Mouse (Mus musculus) MEL (cell line): ENCODE data around the gene Prdm1. TPM values are rescaled to one million over a fixed set of nuclear protein-coding genes. Genes with fewer than 3 reads are reported as not detected.

Experiments
- DNase-seq: peaks from one replicate; pipeline ENCODE4 v3.0.0; 2011; ENCODE audit warnings: low read depth, low spot score
- H3K27ac ChIP-seq: 2 replicates; pipeline ENCODE4 v1.5.1; 2012; ENCODE audit warnings: low read depth, mild to moderate bottlenecking, control low read depth, low read length, moderate library complexity; ENCODE audit not compliant: control insufficient read depth
- H3K27me3 ChIP-seq, 2 experiments: fragments of 150-350 bp in 1 of 2; sonication (generic) in 1 of 2; 2 replicates each; pipeline ENCODE4 v1.6.1; 2012; ENCODE audit warnings: low read length in 2 of 2, mild to moderate bottlenecking in 2 of 2, improper control_type of control experiment in 1 of 2, moderate library complexity in 1 of 2; ENCODE audit not compliant: insufficient read depth in 2 of 2, control insufficient read depth in 1 of 2
- H3K36me3 ChIP-seq, 2 experiments: 2 replicates each; pipeline ENCODE4 v1.6.1; 2012 to 2014; ENCODE audit warnings: low read length in 2 of 2, improper control_type of control experiment in 1 of 2, inconsistent platforms in 1 of 2, mild to moderate bottlenecking in 1 of 2; ENCODE audit not compliant: insufficient read depth in 2 of 2, control insufficient read depth in 1 of 2
- H3K4me1 ChIP-seq, 2 experiments: fragments of 150-350 bp in 1 of 2; sonication (generic) in 1 of 2; 2 replicates each; pipeline ENCODE4 v1.6.1; 2012; ENCODE audit warnings: low read length in 2 of 2, improper control_type of control experiment in 1 of 2, mild to moderate bottlenecking in 1 of 2; ENCODE audit not compliant: insufficient read depth in 2 of 2, control insufficient read depth in 1 of 2
- H3K4me3 ChIP-seq, 2 experiments: fragments of 150-350 bp in 1 of 2; sonication (generic) in 1 of 2; 2 replicates each; pipeline ENCODE4 v1.5.1; 2012; ENCODE audit warnings: low read depth in 2 of 2, low read length in 2 of 2, mild to moderate bottlenecking in 2 of 2, moderate library complexity in 2 of 2, control low read depth in 1 of 2, improper control_type of control experiment in 1 of 2; ENCODE audit not compliant: control insufficient read depth in 1 of 2, insufficient read depth in 1 of 2
- H3K79me2 ChIP-seq: 2 replicates; pipeline ENCODE4 v1.6.1; 2012; ENCODE audit warnings: mild to moderate bottlenecking, low read length, moderate library complexity; ENCODE audit not compliant: control insufficient read depth, poor library complexity, insufficient read depth
- H3K9ac ChIP-seq: 2 replicates; pipeline ENCODE4 v1.6.1; 2012; ENCODE audit warnings: low read depth, mild to moderate bottlenecking, control low read depth, low read length, moderate library complexity; ENCODE audit not compliant: control insufficient read depth, poor library complexity, severe bottlenecking
- H3K9me3 ChIP-seq: fragments of 150-350 bp; sonication (generic); replicated peaks from 2 replicates; pipeline ENCODE4 v1.6.1; 2012; ENCODE audit warnings: mild to moderate bottlenecking, low read length, improper control_type of control experiment, moderate library complexity; ENCODE audit not compliant: insufficient read depth
- ELF1 ChIP-seq: IDR thresholded peaks from 2 replicates; pipeline ENCODE4 v1.6.1; 2014; ENCODE audit warnings: low read depth, mild to moderate bottlenecking, inconsistent platforms, low read length, improper control_type of control experiment, moderate library complexity
- EP300 ChIP-seq, 2 experiments: IDR thresholded peaks; 2 replicates each; pipeline ENCODE4 v1.6.1; 2011; ENCODE audit warnings: improper control_type of control experiment in 2 of 2, low read length in 2 of 2, low read depth in 1 of 2, mild to moderate bottlenecking in 1 of 2
- ETS1 ChIP-seq: IDR thresholded peaks from 2 replicates; pipeline ENCODE4 v1.6.1; 2012; ENCODE audit warnings: low read depth, mild to moderate bottlenecking, inconsistent platforms, low read length, improper control_type of control experiment, moderate library complexity
- MAFK ChIP-seq: IDR thresholded peaks from 2 replicates; pipeline ENCODE4 v1.6.1; 2011; ENCODE audit warnings: low read depth, mild to moderate bottlenecking, low read length, improper control_type of control experiment, borderline replicate concordance
- NELFE ChIP-seq: IDR thresholded peaks from 2 replicates; pipeline ENCODE4 v1.6.1; 2011; ENCODE audit warnings: low read depth, low read length, improper control_type of control experiment
- POLR2AphosphoS2 ChIP-seq: IDR thresholded peaks from 2 replicates; pipeline ENCODE4 v1.6.1; 2011; ENCODE audit warnings: low read length, improper control_type of control experiment
- POLR2AphosphoS5 ChIP-seq: IDR thresholded peaks from 2 replicates; pipeline ENCODE4 v1.6.1; 2012; ENCODE audit warnings: low read depth, borderline replicate concordance, mild to moderate bottlenecking, inconsistent platforms, low read length, moderate library complexity, mixed read lengths
- SMC3 ChIP-seq: IDR thresholded peaks from 2 replicates; pipeline ENCODE4 v1.6.1; 2011; ENCODE audit warnings: low read depth, low read length, improper control_type of control experiment
- TAL1 ChIP-seq: IDR thresholded peaks from 2 replicates; pipeline ENCODE4 v1.6.1; 2012; ENCODE audit warnings: mild to moderate bottlenecking, inconsistent platforms, low read length, moderate library complexity, mixed read lengths
- USF2 ChIP-seq, 2 experiments: IDR thresholded peaks; 2 replicates each; pipeline ENCODE4 v1.6.1; 2011 to 2012; ENCODE audit warnings: improper control_type of control experiment in 2 of 2, low read length in 2 of 2, borderline replicate concordance in 1 of 2, inconsistent platforms in 1 of 2, low read depth in 1 of 2, mild to moderate bottlenecking in 1 of 2; ENCODE audit not compliant: insufficient read depth in 1 of 2
- ZC3H11A ChIP-seq: IDR thresholded peaks from 2 replicates; pipeline ENCODE4 v1.6.1; 2012; ENCODE audit warnings: low read depth, mild to moderate bottlenecking, inconsistent platforms, low read length, improper control_type of control experiment
- ZMIZ1 ChIP-seq: IDR thresholded peaks from 2 replicates; pipeline ENCODE4 v1.6.1; 2012; ENCODE audit warnings: low read depth, mild to moderate bottlenecking, inconsistent platforms, low read length, improper control_type of control experiment, moderate library complexity
- polyA plus RNA-seq, 2 experiments: library from polyadenylated mRNA; stranded (reverse) in 1 of 2; unstranded in 1 of 2; fragments of >175 nt in 1 of 2; fragments of >200 nt in 1 of 2; gene quantifications; 2 replicates each; pipeline versions ENCODE4 v1.2.1 to v1.2.4; 2012; ENCODE audit warnings: low replicate concordance in 2 of 2, low read depth in 1 of 2; ENCODE audit not compliant: insufficient read length in 2 of 2, insufficient read depth in 1 of 2, missing spikeins in 1 of 2
- total RNA-seq: library from RNA; depleted of rRNA; stranded (reverse); fragments of 300-350 nt; gene quantifications from 2 replicates; pipeline ENCODE4 v1.2.3, GENCODE M21; 2012

Prdm1 gene
- total and polyA plus RNA-seq, 3 experiments = 0.14 TPM; not detected in 2

GRCm38 (mm10) chr10:44520189-44520588 is 8.1 kb downstream of the Prdm1 start:
- no peaks in the 10 kb centered on the region for H3K4me1 ChIP-seq
- H3K79me2 ChIP-seq = no peaks in the 10 kb centered on the region
- H3K36me3 ChIP-seq = no peaks in the 10 kb centered on the region
- H3K9me3 ChIP-seq = no peaks in the 10 kb centered on the region
- TF ChIP-seq POLR2AphosphoS5 (no peak), EP300 (IDR thresholded peaks at IDR 0.05; ENCODE audit: low read depth in 1 of 2, low read length in 2 of 2) (no peak), ZMIZ1 (no peak), ZC3H11A (no peak), MAFK (no peak), ELF1 (no peak)
- no peak overlapping the region for H3K9ac ChIP-seq
- no peak overlapping the region for H3K4me3 ChIP-seq
- no peaks in the 10 kb centered on the region; a peak in 3 of 4 replicates for H3K27me3 ChIP-seq
- no peak overlapping the region for H3K27ac ChIP-seq
- no peak for DNase-seq

DNA sequence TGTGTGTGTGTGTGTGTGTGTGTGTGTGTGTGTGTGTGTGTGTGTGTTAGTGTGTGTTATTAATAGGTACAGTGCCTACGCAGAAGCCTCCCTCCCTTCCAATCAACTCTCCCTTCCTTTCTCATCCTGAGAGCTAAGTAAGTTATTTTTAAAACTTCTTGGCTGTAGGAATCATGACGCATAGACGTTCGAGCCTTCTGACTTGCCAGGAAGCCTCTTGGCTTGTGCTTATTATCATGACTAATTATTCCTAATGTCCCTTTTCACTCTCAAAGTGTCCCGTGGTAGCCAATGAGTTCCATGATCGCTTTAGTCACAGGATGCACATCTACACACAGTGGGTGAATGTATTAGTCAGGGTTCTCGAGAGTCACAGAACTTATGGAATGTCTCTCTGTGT is 9.7 kb downstream of the Prdm1 start:
- no peak overlapping the region for H3K9ac ChIP-seq
- H3K9me3 ChIP-seq = no peaks in the 10 kb centered on the region
- H3K27me3 ChIP-seq = no peaks in the 10 kb centered on the region; a peak in 2 of 4 replicates
- no peak for TF ChIP-seq TAL1
- no peak for TF ChIP-seq ZMIZ1
- no peak for TF ChIP-seq NELFE
- no peak for TF ChIP-seq POLR2AphosphoS2
- TF ChIP-seq ETS1 = no peak
- no peak for TF ChIP-seq USF2 (IDR thresholded peaks at IDR 0.05; ENCODE audit: borderline replicate concordance in 1 of 2, insufficient read depth in 1 of 2, low read depth in 1 of 2, low read length in 2 of 2)
- TF ChIP-seq, all 39 proteins: peak for 0
- Histone ChIP-seq H3K79me2 (no peaks in the 10 kb centered on the region), H3K27ac (no peak overlapping the region), H3K36me3 (no peaks in the 10 kb centered on the region), H3K4me1 (no peaks in the 10 kb centered on the region), H3K4me3 (no peak overlapping the region)
- DNase-seq = no peak

DNA sequence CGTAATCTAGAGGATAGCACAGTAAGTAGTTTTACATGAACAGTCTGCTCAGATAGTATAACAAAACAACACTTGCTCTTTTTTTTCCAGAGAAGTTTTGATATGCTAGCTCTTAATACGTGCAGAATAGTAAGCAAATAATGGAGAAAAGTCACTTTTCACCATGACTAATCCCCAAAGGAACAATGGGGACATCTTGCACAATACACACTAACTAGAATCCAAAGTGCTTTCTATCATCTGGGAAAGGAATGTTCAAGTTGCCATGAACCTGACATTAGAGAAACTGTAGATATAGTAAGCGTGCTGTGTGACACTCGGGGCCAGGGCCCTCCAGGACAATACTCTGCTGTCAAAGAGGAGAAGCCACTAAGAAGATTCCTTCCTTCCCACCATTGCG is 15.2 kb downstream of the Prdm1 start:
- no peaks in the 10 kb centered on the region for H3K9me3 ChIP-seq
- H3K4me3 ChIP-seq = no peak overlapping the region
- no peak for TF ChIP-seq SMC3
- peaks cover 0 to 7% of the 10 kb centered on the region in 2 experiments; a peak in 2 of 4 replicates for H3K36me3 ChIP-seq
- H3K27ac ChIP-seq = no peak overlapping the region
- peaks cover 0 to 8% of the 10 kb centered on the region in 2 experiments; a peak in 3 of 4 replicates for H3K4me1 ChIP-seq
- H3K27me3 ChIP-seq = no peaks in the 10 kb centered on the region; a peak in 1 of 4 replicates
- no peaks in the 10 kb centered on the region for H3K79me2 ChIP-seq
- no peak overlapping the region for H3K9ac ChIP-seq
- no peak for DNase-seq
